Mouse (Mus musculus) brain, embryonic 14.5 days (tissue): Measurements from ENCODE around the gene Crb2.

Experiments
- CTCF ChIP-seq: fragments of 200-500 bp; IDR thresholded peaks from 2 replicates; pipeline ENCODE4 v1.5.1; 2012; ENCODE audit warnings: inconsistent platforms, mild to moderate bottlenecking, moderate library complexity, borderline replicate concordance; ENCODE audit not compliant: insufficient read depth, insufficient read length; ENCODE audit errors: extremely low read depth
- POLR2A ChIP-seq: fragments of 200-500 bp; IDR thresholded peaks from 2 replicates; pipeline ENCODE4 v1.6.1; 2012; ENCODE audit warnings: mild to moderate bottlenecking, inconsistent platforms, borderline replicate concordance; ENCODE audit not compliant: poor library complexity, insufficient read depth, insufficient read length, severe bottlenecking; ENCODE audit errors: extremely low read depth

DNA sequence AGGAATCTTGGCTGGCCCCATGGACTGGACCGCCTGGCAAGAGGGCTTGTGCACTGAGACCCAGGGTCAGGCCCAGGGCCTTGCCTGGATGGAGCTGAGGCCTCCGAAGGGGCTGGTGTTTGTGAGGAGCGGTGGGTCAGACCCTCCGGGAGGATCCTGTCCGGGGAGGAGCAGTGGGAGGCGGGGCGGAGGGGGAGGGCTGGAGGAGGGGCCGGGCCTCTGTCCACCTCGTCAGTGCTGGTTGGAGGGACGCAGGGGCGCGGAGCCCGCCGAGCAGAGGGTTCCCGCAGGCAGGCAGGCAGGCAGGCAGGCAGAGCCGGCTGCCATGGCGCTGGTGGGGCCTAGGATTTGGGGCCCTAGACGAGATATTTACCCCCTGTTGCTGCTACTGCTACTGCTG, at the start of gene Crb2:
- TF ChIP-seq CTCF (no peak), POLR2A (0 out of 2 replicates have a peak, but pooled peaks have one; percentile 17)
